Mouse (Mus musculus) liver, embryonic 16.5 days (tissue): ENCODE data around the gene Pjvk. TPM values are rescaled to one million over a fixed set of nuclear protein-coding genes. Genes with fewer than 3 reads are reported as not detected.

Source experiments
- ATAC-seq: fragments of 200-750 bp; cut with Nextera tagmentation; 2 replicates; pipeline ENCODE4 v1.8.0; 2017; ENCODE audit warnings: low read depth, mild to moderate bottlenecking, moderate number of reproducible peaks, moderate library complexity
- H3K27ac ChIP-seq: fragments of 300-500 bp; sonication (generic); 2 replicates; pipeline ENCODE4 v1.5.1; 2014; ENCODE audit warnings: mild to moderate bottlenecking, low read length
- H3K27me3 ChIP-seq: fragments of 300-500 bp; sonication (generic); 2 replicates; pipeline ENCODE4 v1.6.1; 2014; ENCODE audit warnings: low read depth, low read length, mixed read lengths; ENCODE audit not compliant: control insufficient read depth, insufficient read depth
- H3K36me3 ChIP-seq: fragments of 300-500 bp; sonication (generic); 2 replicates; pipeline ENCODE4 v1.6.1; 2014; ENCODE audit warnings: mild to moderate bottlenecking; ENCODE audit not compliant: control insufficient read depth, insufficient read depth
- H3K4me1 ChIP-seq: fragments of 300-500 bp; sonication (generic); 2 replicates; pipeline ENCODE4 v1.6.1; 2014; ENCODE audit warnings: low read depth, low read length, mixed read lengths; ENCODE audit not compliant: control insufficient read depth
- H3K4me2 ChIP-seq: fragments of 300-500 bp; sonication (generic); 2 replicates; pipeline ENCODE4 v1.6.1; 2014; ENCODE audit warnings: low read depth, low read length, mixed read lengths
- H3K4me3 ChIP-seq: fragments of 300-500 bp; sonication (generic); 2 replicates; pipeline ENCODE4 v1.5.1; 2014; ENCODE audit warnings: low read depth, mild to moderate bottlenecking, low read length
- H3K9ac ChIP-seq: fragments of 300-500 bp; sonication (generic); 2 replicates; pipeline ENCODE4 v1.6.1; 2014; ENCODE audit warnings: low read depth, low read length
- H3K9me3 ChIP-seq: fragments of 300-500 bp; sonication (generic); replicated peaks from 2 replicates; pipeline ENCODE4 v1.6.1; 2016; ENCODE audit warnings: low read length; ENCODE audit not compliant: control insufficient read depth
- WGBS: fragments of 180-500 bp; shearing (Covaris S2); extraction: QIAGEN DNeasy Blood & Tissue Kit; methylation state at CpG from one replicate; pipeline ENCODE4 v1.1.7; 2014; ENCODE audit not compliant: insufficient replicate concordance; 5-methylcytosine and 5-hydroxymethylcytosine counted together
- polyA plus RNA-seq: library from polyadenylated mRNA; unstranded; fragments of >200 nt; fragmentation: Nextera tagmentation; extraction: Ambion mirVana; gene quantifications from 2 replicates; pipeline ENCODE4 v1.2.1, GENCODE M21; 2015

Pjvk gene
- polyA plus RNA-seq, 1 experiment from 2014 or later = not detected

GRCm38 (mm10) chr2:76673472-76674081 lies 25.3 kb downstream of the Pjvk start:
- H3K4me2 ChIP-seq = peak overlapping the region; percentile 69
- WGBS = 27% methylated on average over 7 of the region's 7 CpGs
- H3K27me3 ChIP-seq = no peaks in the 10 kb centered on the region
- peak overlapping the region; percentile 8; the same call in 1 of the 2 replicates for H3K27ac ChIP-seq
- H3K9ac ChIP-seq = no peak overlapping the region
- H3K9me3 ChIP-seq = no peaks in the 10 kb centered on the region
- no peak for ATAC-seq
- H3K4me3 ChIP-seq = peak overlapping the region; percentile 54
- no peaks in the 10 kb centered on the region for H3K36me3 ChIP-seq
- peaks cover 26% of the 10 kb centered on the region for H3K4me1 ChIP-seq

GRCm38 (mm10) chr2:76674725-76675427 lies 26.6 kb downstream of the Pjvk start, which contains the start of gene Plekha3:
Gene Plekha3, plus strand, starts transcription at chr2:76675281.
- peaks cover 26% of the 10 kb centered on the region for H3K4me1 ChIP-seq
- 4% methylated on average over 47 of the region's 52 CpGs for WGBS

GRCm38 (mm10) chr2:76675451-76675850 lies 27.2 kb downstream of the Pjvk start:
- Histone ChIP-seq H3K4me1 (peaks cover 26% of the 10 kb centered on the region), H3K27ac (peak overlapping the region; percentile 24; the same call in 1 of the 2 replicates), H3K4me3 (peak overlapping the region; percentile 82), H3K4me2 (peak overlapping the region; percentile 80), H3K27me3 (no peaks in the 10 kb centered on the region), H3K9me3 (no peaks in the 10 kb centered on the region), H3K36me3 (no peaks in the 10 kb centered on the region; the same call in 1 of the 2 replicates), H3K9ac (peak overlapping the region; percentile 78)
- peak; percentile 33 for ATAC-seq
- 2% methylated on average over 41 of the region's 44 CpGs for WGBS

More at GRCm38 (mm10) chr2:76674725-76675427, 26.6 kb downstream of the Pjvk start, which contains the start of gene Plekha3:
- peak within 1 kb of the TSS; percentile 53 for H3K27ac ChIP-seq
- H3K9me3 ChIP-seq = no peaks in the 10 kb centered on the region
- H3K4me3 ChIP-seq = peak within 1 kb of the TSS; percentile 82
- peak within 1 kb of the TSS; percentile 78 for H3K9ac ChIP-seq
- H3K27me3 ChIP-seq = no peaks in the 10 kb centered on the region
- peak within 1 kb of the TSS; percentile 80 for H3K4me2 ChIP-seq
- peak; percentile 74 for ATAC-seq
- no peaks in the 10 kb centered on the region for H3K36me3 ChIP-seq

- H3K9me3 ChIP-seq = no peaks in the 10 kb centered on the region
- no peak overlapping the region for H3K27ac ChIP-seq
- peak overlapping the region; percentile 80 for H3K4me2 ChIP-seq
- peaks cover 26% of the 10 kb centered on the region for H3K4me1 ChIP-seq
- H3K4me3 ChIP-seq = peak overlapping the region; percentile 82
- H3K9ac ChIP-seq = peak overlapping the region; percentile 78
- H3K36me3 ChIP-seq = no peaks in the 10 kb centered on the region; the same call in 1 of the 2 replicates
- no peaks in the 10 kb centered on the region for H3K27me3 ChIP-seq
- WGBS = 17% methylated on average over 4 of the region's 4 CpGs
- ATAC-seq = no peak
Measured at GRCm38 (mm10) chr2:76675949-76676348, 27.7 kb downstream of the Pjvk start.

- Histone ChIP-seq H3K36me3 (no peaks in the 10 kb centered on the region; the same call in 1 of the 2 replicates), H3K4me1 (peaks cover 25% of the 10 kb centered on the region), H3K9me3 (no peaks in the 10 kb centered on the region), H3K27ac (no peak overlapping the region), H3K4me2 (peak overlapping the region; percentile 9; the same call in 1 of the 2 replicates), H3K9ac (no peak overlapping the region), H3K27me3 (no peaks in the 10 kb centered on the region), H3K4me3 (peak overlapping the region; percentile 82)
- ATAC-seq = no peak
- 65% methylated on average over 13 of the region's 13 CpGs for WGBS
Measured at GRCm38 (mm10) chr2:76676401-76677226, 28.3 kb downstream of the Pjvk start.

GRCm38 (mm10) chr2:76682301-76682700 lies 34.0 kb downstream of the Pjvk start:
- Histone ChIP-seq H3K4me3 (no peak overlapping the region), H3K9me3 (no peaks in the 10 kb centered on the region), H3K27ac (no peak overlapping the region), H3K4me1 (no peaks in the 10 kb centered on the region), H3K27me3 (no peaks in the 10 kb centered on the region), H3K36me3 (peaks cover 15% of the 10 kb centered on the region), H3K4me2 (no peak overlapping the region), H3K9ac (no peak overlapping the region)
- ATAC-seq = no peak
- WGBS = 73% methylated on average over 8 of the region's 8 CpGs

- Histone ChIP-seq H3K9me3 (no peaks in the 10 kb centered on the region), H3K4me2 (no peak overlapping the region), H3K4me3 (no peak overlapping the region), H3K27ac (no peak overlapping the region), H3K36me3 (peaks cover 15% of the 10 kb centered on the region), H3K9ac (no peak overlapping the region), H3K4me1 (no peaks in the 10 kb centered on the region), H3K27me3 (no peaks in the 10 kb centered on the region)
- ATAC-seq = no peak
- WGBS = 89% methylated on average over 3 of the region's 3 CpGs
Measured at GRCm38 (mm10) chr2:76686986-76687385, 38.7 kb downstream of the Pjvk start.

- 45% methylated on average over 3 of the region's 3 CpGs for WGBS
- H3K9ac ChIP-seq = no peak overlapping the region
- no peak overlapping the region for H3K27ac ChIP-seq
- H3K9me3 ChIP-seq = no peaks in the 10 kb centered on the region
- H3K4me2 ChIP-seq = no peak overlapping the region
- H3K4me3 ChIP-seq = no peak overlapping the region
- no peaks in the 10 kb centered on the region for H3K27me3 ChIP-seq
- peaks cover 15% of the 10 kb centered on the region for H3K36me3 ChIP-seq
- ATAC-seq = no peak
- H3K4me1 ChIP-seq = no peaks in the 10 kb centered on the region
Measured at GRCm38 (mm10) chr2:76687608-76688007, 39.3 kb downstream of the Pjvk start.
